Mouse (Mus musculus): ENCODE results near the gene Cyb5rl.
"Not testable (repeated sequence)": the region's sequence is repeated elsewhere in the genome, so short reads cannot be mapped to it uniquely, and the experiment has no call there.

Gene Cyb5rl

DNA sequence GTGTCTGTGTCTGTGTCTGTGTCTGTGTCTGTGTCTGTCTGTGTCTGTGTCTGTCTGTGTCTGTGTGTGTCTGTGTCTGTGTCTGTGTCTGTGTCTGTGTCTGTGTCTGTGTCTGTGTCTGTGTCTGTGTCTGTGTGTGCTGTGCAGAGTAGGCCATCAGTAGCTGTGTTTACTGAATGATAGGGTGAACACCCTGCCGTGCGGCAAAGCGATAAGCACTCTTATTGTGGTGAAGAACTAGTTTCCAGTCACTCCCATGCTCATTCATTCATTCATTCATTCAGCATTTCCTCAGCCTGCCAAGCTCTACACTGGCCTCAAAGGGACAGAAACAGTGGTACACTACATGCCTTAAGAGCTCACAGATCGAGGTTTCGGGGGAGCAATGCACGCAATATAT is 42.4 kb downstream of the Cyb5rl start:
- DNase-seq (ENCODE audit: low read depth, low spot score): not testable (repeated sequence)

DNA sequence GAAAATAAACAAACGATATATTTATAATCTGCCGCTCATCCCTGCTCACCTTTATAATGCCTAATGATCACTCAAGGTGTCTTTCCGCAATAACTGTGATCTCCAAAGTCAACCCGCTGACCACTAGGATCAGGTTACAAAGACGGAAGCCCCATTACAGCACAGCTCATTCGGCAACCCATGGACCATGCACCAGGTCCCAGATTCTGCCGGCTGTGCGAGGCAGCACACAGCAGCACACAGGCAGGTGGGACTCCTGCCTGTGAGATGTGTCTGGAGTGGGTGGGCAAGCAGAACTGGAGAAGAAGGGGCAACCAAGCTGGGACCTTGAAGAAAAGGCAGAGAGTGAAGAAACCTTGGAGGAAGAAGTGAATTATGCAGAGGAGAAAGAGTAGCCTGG is 47.5 kb downstream of the Cyb5rl start:
- DNase-seq (ENCODE audit: low read depth, low spot score): no peak

DNA sequence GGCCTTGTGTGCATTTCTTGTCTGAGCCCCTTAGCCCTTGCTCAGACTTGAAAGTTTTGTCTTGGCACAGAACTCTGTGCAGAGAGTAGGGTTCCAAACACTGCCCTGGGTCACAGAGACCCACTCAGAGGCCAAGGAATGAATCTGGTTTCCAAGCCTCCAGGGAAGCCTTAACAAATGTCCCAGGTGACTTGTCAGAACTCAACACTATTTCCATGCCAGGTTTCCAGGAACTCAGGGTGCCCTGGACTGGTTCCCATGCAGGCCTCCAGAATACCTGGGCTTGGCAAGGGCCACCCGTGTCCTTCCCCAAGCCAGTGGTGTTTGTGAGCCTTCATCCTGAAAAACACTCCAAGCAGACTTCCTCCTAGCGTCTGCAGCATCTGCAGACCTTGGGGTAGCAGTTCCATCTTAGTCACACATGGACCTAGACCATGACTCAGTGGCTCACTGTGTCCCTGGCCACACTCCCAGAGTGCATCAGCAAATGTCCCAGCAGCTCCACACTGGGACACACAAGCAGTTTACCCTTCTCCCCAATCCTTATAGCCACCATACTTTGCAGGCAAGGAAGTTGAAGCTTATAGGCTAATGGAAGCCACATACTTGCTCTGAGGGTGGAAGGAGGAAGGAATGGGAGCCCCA is 51.1 kb downstream of the Cyb5rl start:
- DNase-seq (ENCODE audit: low read depth, low spot score): no peak

DNA sequence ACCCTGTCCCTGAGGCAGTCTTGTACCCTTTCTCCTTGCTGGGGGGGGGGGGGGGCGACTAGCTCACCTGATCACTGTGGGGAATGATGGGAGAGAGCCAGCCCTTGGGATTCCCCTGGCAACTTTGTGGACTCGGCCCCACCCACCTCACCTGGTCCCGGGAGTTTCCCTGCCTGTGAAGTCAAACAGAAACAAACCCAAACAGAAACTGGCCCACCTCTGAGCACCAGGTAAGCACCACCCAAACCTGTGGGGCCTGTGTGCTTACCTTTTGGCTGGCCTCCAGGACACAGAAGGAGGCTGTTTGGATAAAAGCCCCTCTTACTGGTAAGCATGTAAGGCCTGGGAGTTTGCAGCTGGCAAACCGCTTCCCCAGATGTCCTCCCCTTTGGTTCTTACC is 52.3 kb downstream of the Cyb5rl start:
- no peak for DNase-seq (ENCODE audit: low read depth, low spot score)

DNA sequence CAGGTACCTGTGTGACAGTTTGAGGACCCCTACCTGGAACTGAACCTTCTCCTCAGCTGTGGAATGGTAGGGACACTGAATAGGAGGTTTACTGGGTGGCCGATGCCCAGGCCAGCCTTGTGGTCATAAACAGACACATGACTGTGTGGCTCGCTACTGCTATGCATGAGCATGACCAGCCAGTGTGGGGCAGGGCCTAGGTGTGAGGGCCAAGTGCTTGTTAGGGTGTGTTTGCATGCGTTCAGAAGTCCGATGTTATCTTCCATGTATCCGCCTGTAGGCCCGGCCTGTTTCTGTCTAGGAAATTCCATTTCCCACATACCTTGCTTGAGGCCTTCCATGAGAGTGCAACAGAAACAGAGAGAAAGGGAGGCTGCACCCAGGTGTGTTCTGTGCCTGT is 53.9 kb downstream of the Cyb5rl start:
- DNase-seq (ENCODE audit: low read depth, low spot score): no peak

DNA sequence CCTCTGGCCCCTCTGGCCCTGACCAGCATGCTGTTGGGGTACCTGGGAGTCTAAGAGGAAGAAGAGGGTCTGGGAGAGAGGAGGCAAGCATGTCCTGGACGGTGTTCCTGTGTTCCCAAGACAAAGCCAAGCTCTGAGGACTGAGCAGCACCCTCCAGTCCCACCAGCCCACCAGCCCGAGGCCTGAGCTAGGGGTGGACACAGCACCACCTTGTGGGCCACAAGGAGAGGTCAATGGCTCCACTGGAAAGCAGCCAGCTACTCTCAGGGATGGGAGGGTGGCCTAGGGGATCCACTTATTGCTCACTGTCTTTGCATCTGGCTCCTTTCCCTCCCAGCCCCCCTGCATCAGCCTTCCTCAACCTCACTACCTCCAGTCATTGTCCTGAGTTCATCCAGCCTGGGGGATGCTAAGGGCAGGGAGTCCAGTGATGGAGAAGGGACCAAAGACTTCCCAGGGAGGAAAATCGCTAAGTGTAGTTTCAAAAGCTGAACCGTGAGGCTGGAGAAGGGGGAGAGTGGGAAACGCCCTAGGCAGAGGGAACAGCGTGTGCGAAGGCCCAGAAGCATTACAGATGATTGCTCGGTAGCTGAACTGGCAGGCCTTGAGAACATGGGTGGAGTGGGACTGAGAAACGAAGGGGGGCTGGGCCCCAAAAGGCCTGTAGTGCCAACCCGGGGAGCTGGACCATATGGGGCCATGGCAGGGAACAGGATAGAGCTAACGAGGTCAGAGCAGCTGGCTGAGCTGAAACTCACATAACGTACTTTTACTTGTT is 54.6 kb downstream of the Cyb5rl start:
- peak; percentile 50 for DNase-seq (ENCODE audit: low read depth, low spot score)

DNA sequence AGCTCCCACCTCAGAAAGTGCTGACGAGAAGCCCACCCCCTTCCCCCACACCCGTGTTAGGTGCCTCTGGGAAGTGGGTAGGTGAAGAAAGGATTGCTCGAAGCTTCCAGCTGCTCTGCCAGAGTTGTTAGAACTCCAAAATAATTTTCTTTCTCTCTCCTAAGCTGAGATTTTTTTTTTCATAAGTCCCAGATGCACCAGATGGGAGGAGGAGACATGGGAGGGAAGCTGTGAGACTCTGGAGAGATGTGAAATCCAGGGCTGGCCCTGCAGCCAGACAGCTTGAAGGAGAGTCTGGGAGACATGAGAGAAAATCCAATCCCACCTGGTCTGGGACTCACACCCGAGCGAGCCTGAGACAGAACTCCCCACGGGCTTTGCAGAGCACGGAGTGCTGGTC is 57.6 kb downstream of the Cyb5rl start:
- no peak for DNase-seq (ENCODE audit: low read depth, low spot score)

DNA sequence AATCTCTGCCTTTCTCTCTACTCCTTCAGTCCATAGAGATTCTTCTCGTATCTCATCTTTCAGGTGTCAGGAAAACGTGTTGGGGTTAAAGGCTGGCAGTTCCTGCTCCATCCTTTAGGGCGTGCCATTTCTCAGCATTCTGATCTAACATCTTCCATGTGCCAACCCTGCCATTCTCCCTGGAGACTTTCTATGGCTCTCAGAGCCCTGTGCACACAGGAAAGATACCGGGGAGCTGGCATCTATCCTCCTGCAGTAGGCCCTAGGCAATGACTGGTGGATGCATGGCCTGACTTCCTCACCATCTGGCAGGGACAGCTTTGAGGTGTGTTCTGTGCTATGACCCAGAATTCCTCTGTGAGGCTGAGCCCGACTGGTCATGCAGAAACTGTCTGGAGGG is 58.3 kb downstream of the Cyb5rl start:
- DNase-seq (ENCODE audit: low read depth, low spot score): no peak

DNA sequence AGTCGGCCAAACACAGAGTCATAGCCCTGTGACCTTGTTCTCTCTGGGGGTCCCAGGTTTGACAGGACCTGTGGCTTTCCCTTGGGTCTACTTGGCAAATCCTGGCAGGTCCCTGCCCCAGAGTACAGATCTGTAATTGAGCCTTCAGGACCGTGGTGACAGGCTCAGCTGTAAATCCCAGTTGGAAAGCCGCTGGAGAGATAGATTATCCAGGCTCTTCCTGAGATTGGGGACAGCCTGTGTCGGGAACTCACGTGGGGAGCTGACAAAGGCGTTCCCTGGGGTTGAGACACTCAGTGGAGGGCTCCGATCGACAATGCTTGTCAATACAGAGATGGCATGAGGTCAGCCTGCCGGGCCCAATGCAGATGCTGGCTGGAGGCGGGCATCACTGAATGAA is 59.6 kb downstream of the Cyb5rl start:
- DNase-seq (ENCODE audit: low read depth, low spot score): no peak

DNA sequence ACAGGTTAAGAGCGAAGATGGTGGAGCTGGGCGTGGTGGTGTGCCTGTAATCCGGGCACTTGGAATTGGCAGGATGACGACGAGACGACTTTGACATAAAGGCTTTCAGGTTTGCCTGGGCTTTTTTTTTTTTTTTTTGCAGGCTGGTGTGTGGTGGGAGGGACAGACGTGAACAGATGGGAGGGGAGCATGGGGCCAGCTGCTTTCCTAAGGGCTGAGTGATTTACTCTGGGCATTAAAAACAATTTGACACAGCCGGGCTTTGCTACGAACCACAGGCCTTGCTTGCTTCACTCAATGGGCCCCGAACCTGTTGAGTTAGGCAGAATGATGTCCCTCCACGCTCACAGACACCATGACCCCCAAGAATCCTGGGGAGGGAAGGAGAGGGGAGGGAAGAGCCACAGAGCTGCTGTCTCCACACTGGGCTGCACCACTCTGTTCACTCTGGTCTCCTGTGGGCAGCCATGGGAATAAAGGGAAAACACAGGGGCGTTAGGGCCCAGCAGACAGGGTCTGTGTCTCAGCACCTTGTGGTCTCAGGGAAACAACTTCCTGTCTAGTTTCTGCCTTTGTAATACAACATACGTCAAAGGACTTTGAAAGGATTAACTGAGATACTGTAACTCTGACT is 60.2 kb downstream of the Cyb5rl start:
- DNase-seq (ENCODE audit: low read depth, low spot score): no peak

DNA sequence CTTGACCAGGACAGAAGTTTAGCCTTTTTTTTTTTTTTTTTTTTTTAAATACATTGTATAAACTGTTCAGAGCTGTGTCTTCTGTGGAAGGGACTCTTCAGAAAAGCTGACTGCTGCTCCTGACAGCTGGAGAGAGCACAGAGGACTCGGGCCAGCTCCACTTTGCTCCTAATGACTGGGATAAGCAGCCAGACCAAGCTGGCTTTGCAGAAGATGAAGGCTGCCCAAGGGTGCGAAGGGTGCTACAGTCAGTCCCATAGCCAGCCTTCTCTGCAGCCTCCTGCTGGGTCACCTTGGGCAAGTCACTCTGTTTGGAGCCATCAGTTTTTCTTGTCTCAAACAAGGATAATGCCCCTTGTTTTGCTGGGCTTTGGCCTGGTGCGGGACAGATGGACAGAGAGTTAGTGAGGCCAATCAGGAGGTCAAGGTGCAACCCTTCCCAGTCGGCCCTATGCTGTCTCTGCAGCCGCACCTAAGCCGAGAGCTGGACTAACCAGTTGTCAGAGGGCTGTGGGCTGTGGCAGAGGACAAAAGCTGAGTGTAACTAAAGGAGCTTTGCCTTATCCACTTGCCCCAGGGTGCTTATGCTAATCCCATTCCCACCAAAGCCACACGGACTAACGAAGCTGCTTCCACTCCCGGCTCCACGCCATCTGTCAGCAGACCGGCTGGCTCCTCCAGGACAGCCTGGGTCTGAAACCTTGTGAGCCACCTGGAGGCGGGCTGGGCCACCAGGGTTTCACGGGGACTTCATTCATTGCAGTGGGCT is 61.3 kb downstream of the Cyb5rl start:
- no peak for DNase-seq (ENCODE audit: low read depth, low spot score)

DNA sequence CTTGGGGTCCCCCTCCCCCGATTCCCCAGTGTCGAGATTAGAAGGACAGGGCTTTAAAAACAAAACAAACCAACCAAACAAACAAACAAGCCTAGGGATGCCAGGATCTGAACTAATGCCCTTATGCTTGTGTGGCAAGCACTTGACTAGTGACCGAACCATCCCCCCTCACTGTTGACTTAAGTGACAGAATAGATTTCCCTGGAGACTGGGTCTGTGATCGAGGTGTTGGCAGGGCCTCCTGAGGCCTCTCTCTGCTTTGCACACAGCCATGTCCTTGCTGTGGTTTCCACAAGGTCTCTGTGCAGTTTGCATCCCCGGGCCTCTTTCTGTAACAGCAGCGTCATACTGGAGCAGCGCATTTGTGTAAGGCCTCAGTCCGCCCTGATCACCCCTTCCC is 62.6 kb downstream of the Cyb5rl start:
- no peak for DNase-seq (ENCODE audit: low read depth, low spot score)

DNA sequence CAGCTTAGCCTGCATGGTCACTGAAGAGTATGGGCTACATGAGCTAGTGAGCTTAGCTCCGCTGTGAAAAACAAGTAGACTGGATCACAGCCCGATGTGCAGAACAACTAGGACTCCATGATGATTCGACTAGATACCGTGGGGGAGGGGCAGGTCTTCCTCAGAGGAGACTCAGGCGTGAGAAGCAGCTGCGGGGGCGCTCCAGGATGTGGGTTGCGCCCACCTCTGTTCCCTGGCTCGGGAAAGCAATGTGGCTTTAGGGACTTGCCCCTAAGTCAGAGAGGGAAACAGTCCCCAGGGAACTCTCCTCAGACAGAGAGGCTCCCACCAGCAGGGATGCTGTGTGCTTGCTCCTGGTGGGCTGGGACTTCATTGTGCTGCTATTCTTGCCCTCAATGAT is 63.7 kb downstream of the Cyb5rl start:
- DNase-seq (ENCODE audit: low read depth, low spot score): no peak

DNA sequence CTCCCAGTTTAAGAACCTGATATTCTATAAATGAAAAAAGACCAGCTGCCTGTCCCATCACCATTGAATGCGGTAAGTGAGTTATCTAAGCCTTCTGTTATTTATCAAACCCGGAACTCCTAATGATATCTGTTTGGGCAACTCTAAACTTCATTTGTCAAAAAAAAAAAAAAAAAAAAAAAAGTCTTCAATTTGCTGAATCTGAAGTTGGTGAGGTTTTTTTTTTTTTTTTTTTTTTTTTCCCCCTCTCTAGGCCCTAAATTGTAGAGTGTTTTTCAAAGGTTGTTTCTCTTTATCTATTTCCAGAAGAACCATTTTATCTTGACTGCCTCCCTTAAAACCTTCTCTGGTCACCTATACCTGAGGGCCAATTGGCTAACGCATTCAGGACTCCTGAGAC is 68.1 kb downstream of the Cyb5rl start:
- no peak for DNase-seq (ENCODE audit: low read depth, low spot score)

DNA sequence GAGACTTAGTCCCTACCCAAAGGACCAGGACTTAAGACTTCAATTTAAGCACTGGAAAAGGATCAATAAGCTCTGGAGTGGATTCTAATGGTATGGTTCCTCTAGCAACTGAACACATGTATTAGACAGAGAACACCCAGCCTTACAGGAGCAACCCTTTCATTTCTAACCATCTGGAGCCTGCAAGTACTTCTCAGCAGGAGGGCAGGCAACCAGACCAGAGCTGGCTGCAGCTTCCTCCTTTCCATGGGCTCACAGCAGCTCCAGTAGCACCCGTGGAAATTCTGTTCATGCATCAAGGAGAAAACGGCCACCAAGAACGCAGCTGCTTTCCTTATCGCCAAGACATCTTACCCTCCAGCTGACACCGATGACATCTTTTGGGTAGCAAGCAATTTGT is 68.9 kb downstream of the Cyb5rl start:
- no peak for DNase-seq (ENCODE audit: low read depth, low spot score)

DNA sequence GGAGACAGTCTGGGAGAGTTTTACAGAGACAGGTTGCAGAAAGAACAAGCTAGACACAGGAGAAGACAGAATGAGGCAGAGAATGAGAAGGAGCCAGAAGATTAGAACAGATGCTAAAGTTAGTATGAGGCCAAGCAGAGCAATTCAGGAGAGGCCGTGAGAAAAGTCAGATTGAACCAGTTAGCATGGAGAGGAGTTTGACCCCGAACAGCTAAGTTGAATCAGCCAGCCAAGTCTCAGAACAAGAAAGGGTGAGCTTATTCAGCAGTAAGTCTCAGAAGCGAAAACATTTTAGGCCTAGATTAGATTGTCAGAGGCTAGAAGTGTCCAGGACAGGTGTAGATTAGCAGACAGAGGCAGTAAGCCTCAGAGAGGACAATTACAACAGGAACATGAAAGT is 69.7 kb downstream of the Cyb5rl start:
- no peak for DNase-seq (ENCODE audit: low read depth, low spot score)
